Mouse (Mus musculus) ES-E14 (cell line): ENCODE measurements around the gene Gpx4. TPM values are rescaled to one million over a fixed set of nuclear protein-coding genes. Genes with fewer than 3 reads are reported as not detected.

Source experiments
- DNase-seq: peaks from one replicate; pipeline ENCODE4 v3.0.0-alpha.2; 2013; ENCODE audit warnings: low read depth, low spot score
- H3K27ac ChIP-seq: 2 replicates; pipeline ENCODE4 v1.5.1; 2012; ENCODE audit warnings: low read depth, mild to moderate bottlenecking, low read length, moderate library complexity, mixed read lengths; ENCODE audit not compliant: poor library complexity, insufficient read depth, severe bottlenecking
- H3K36me3 ChIP-seq: 2 replicates; pipeline ENCODE4 v1.6.1; 2012; ENCODE audit warnings: mild to moderate bottlenecking, low read length, moderate library complexity, mixed read lengths; ENCODE audit not compliant: control insufficient read depth, poor library complexity, insufficient read depth, severe bottlenecking
- H3K4me1 ChIP-seq, 2 experiments: fragments of 150-350 bp in 1 of 2; sonication (generic) in 1 of 2; 2 replicates each; pipeline ENCODE4 v1.6.1; 2012; ENCODE audit warnings: low read length in 2 of 2, mild to moderate bottlenecking in 1 of 2, mixed read lengths in 1 of 2; ENCODE audit not compliant: control insufficient read depth in 2 of 2, insufficient read depth in 2 of 2, poor library complexity in 1 of 2
- H3K4me3 ChIP-seq, 2 experiments: fragments of 150-350 bp in 1 of 2; sonication (generic) in 1 of 2; 2 replicates each; pipeline ENCODE4 v1.5.1; 2012; ENCODE audit warnings: low read length in 2 of 2, low read depth in 1 of 2, mild to moderate bottlenecking in 1 of 2, mixed read lengths in 1 of 2; ENCODE audit not compliant: insufficient read depth in 1 of 2, poor library complexity in 1 of 2, severe bottlenecking in 1 of 2
- H3K9ac ChIP-seq: 2 replicates; pipeline ENCODE4 v1.6.1; 2012; ENCODE audit warnings: low read depth, mild to moderate bottlenecking, low read length, mixed read lengths; ENCODE audit not compliant: poor library complexity, insufficient read depth, severe bottlenecking
- H3K9me3 ChIP-seq: fragments of 150-350 bp; sonication (generic); 2 replicates; pipeline ENCODE4 v1.6.1; 2012; ENCODE audit warnings: low read depth, mild to moderate bottlenecking, low read length; ENCODE audit not compliant: control insufficient read depth, insufficient read depth
- CHD2 ChIP-seq: IDR thresholded peaks from 2 replicates; pipeline ENCODE4 v1.6.1; 2014; ENCODE audit warnings: mild to moderate bottlenecking, low read depth, low read length, inconsistent platforms
- HCFC1 ChIP-seq: IDR thresholded peaks from 2 replicates; pipeline ENCODE4 v1.6.1; 2012; ENCODE audit warnings: low read length, inconsistent platforms, borderline replicate concordance; ENCODE audit not compliant: insufficient read depth
- MAFK ChIP-seq: IDR thresholded peaks from 2 replicates; pipeline ENCODE4 v1.6.1; 2014; ENCODE audit warnings: mild to moderate bottlenecking, low read depth, low read length, inconsistent platforms; ENCODE audit not compliant: insufficient read depth
- ZC3H11A ChIP-seq: IDR thresholded peaks from 2 replicates; pipeline ENCODE4 v1.6.1; 2012; ENCODE audit warnings: low read depth, mild to moderate bottlenecking, inconsistent platforms, low read length, borderline replicate concordance
- ZNF384 ChIP-seq: IDR thresholded peaks from 2 replicates; pipeline ENCODE4 v1.6.1; 2012; ENCODE audit warnings: low read depth, low read length, inconsistent platforms
- in situ Hi-C, 2 experiments: fragments of 600-800 bp; cut with MboI; formaldehyde crosslinking; loops; one replicate each; pipeline ENCODE4 v1.15.1; 2025; ENCODE audit warnings: low sequenced_read_pairs in 2 of 2, inconsistent platforms in 1 of 2; ENCODE audit not compliant: unreplicated experiment in 2 of 2
- total RNA-seq: library from RNA; depleted of rRNA; stranded (reverse); fragments of 300-350 nt; gene quantifications from 2 replicates; pipeline ENCODE4 v1.2.3, GENCODE M21; 2012; rRNA removed

Gpx4 gene
- total RNA-seq, 1 experiment = 1,456 TPM

GRCm38 (mm10) chr10:80103032-80103431 lies 56.1 kb downstream of the Gpx4 start:
- Histone ChIP-seq H3K4me3 (no peak overlapping the region), H3K36me3 (no peaks in the 10 kb centered on the region), H3K4me1 (peaks cover 3 to 25% of the 10 kb centered on the region in 2 experiments), H3K27ac (no peak overlapping the region), H3K9me3 (no peaks in the 10 kb centered on the region), H3K9ac (no peak overlapping the region)
- DNase-seq = no peak
- no peak for TF ChIP-seq CHD2
- no peak for TF ChIP-seq MAFK
- TF ChIP-seq ZNF384 = no peak
- no peak for TF ChIP-seq ZC3H11A
- TF ChIP-seq HCFC1 = no peak
- in situ Hi-C loops = loop anchor here in 1 of 2 experiments (25.0 kb wide), 1 partner anchor 116 kb away; the partner anchor contains the start of genes Abca7, Cnn2 and Tmem259

- Histone ChIP-seq H3K9me3 (no peaks in the 10 kb centered on the region), H3K9ac (no peak overlapping the region), H3K27ac (no peak overlapping the region), H3K4me1 (peaks cover 0 to 21% of the 10 kb centered on the region in 2 experiments; a peak in 2 of 4 replicates), H3K4me3 (no peak overlapping the region), H3K36me3 (no peaks in the 10 kb centered on the region)
- no peak for DNase-seq
- in situ Hi-C loops = loop anchor here in 1 of 2 experiments (25.0 kb wide), 1 partner anchor 117 kb away; the partner anchor contains the start of genes Abca7, Cnn2 and Tmem259
- no peak for TF ChIP-seq ZC3H11A
- no peak for TF ChIP-seq HCFC1
- TF ChIP-seq CHD2 = no peak
- no peak for TF ChIP-seq MAFK
- TF ChIP-seq ZNF384 = no peak
Measured at GRCm38 (mm10) chr10:80104181-80104580, 57.2 kb downstream of the Gpx4 start.

- H3K4me1 ChIP-seq = peaks cover 0 to 22% of the 10 kb centered on the region in 2 experiments; a peak in 2 of 4 replicates
- H3K9me3 ChIP-seq = no peaks in the 10 kb centered on the region
- in situ Hi-C loops = loop anchor here in 1 of 2 experiments (25.0 kb wide), 1 partner anchor 118 kb away; the partner anchor contains the start of genes Abca7, Cnn2 and Tmem259
- no peak for DNase-seq
- no peaks in the 10 kb centered on the region for H3K36me3 ChIP-seq
- H3K27ac ChIP-seq = no peak within 1 kb of the TSS
- H3K9ac ChIP-seq = peak within 1 kb of the TSS; percentile 30; the same call in 1 of the 2 replicates
- no peak for TF ChIP-seq CHD2
- H3K4me3 ChIP-seq = peak within 1 kb of the TSS; percentile 23 to 38; a peak in 1 of 4 replicates
Measured at GRCm38 (mm10) chr10:80105460-80105859, 58.5 kb downstream of the Gpx4 start, which contains the start of gene Sbno2. Gene Sbno2 (minus strand): TSS chr10:80105571.

GRCm38 (mm10) chr10:80105926-80106325 lies 59.0 kb downstream of the Gpx4 start:
- in situ Hi-C loops = loop anchor here in 1 of 2 experiments (25.0 kb wide), 1 partner anchor 119 kb away; the partner anchor contains the start of genes Abca7, Cnn2 and Tmem259
- no peak overlapping the region for H3K4me3 ChIP-seq
- H3K27ac ChIP-seq = no peak overlapping the region

More at GRCm38 (mm10) chr10:80105926-80106325, 59.0 kb downstream of the Gpx4 start:
- no peak for DNase-seq
- Histone ChIP-seq H3K4me1 (peaks cover 0 to 20% of the 10 kb centered on the region in 2 experiments; a peak in 2 of 4 replicates), H3K9me3 (no peaks in the 10 kb centered on the region), H3K9ac (0 out of 2 replicates have a peak overlapping the region, but pooled peaks have one; percentile 30), H3K36me3 (no peaks in the 10 kb centered on the region)
- TF ChIP-seq MAFK (no peak), HCFC1 (no peak), CHD2 (no peak), ZC3H11A (no peak), ZNF384 (no peak)

Other genes starting within 250 kb of the Gpx4 start
- gene Misp, start 226.2 kb upstream of the Gpx4 start, total RNA-seq = 1.7 and 2.2 TPM in 2 replicates
- 403 and 408 TPM in 2 replicates for gene Ptbp1, start 192.7 kb upstream of the Gpx4 start, total RNA-seq
- 1.0 and 1.3 TPM in 2 replicates for gene Prtn3, start 172.7 kb upstream of the Gpx4 start, total RNA-seq
- 3.7 and 7.8 TPM in 2 replicates for gene Plppr3, start 172.5 kb upstream of the Gpx4 start, total RNA-seq
- gene Elane, start 160.9 kb upstream of the Gpx4 start, total RNA-seq = not detected in 2 replicates
- gene Cfd, start 156.3 kb upstream of the Gpx4 start, total RNA-seq = not detected in 2 replicates
- 21.0 and 24.9 TPM in 2 replicates for gene Med16, start 138.2 kb upstream of the Gpx4 start, total RNA-seq
- gene Gm26602, start 136.3 kb upstream of the Gpx4 start, total RNA-seq = 2.3 and 8.3 TPM in 2 replicates
- 0.85 and 2.4 TPM in 2 replicates for gene Kiss1r, start 130.2 kb upstream of the Gpx4 start, total RNA-seq
- 24.0 and 28.2 TPM in 2 replicates for gene R3hdm4, start 126.0 kb upstream of the Gpx4 start, total RNA-seq
- 10.8 and 16.3 TPM in 2 replicates for gene Arid3a, start 120.1 kb upstream of the Gpx4 start, total RNA-seq
- 155 and 195 TPM in 2 replicates for gene Wdr18, start 87.0 kb upstream of the Gpx4 start, total RNA-seq
- 0.36 and 0.74 TPM in 2 replicates for gene Grin3b, start 76.5 kb upstream of the Gpx4 start, total RNA-seq
- 127 and 220 TPM in 2 replicates for gene Tmem259, start 62.8 kb upstream of the Gpx4 start, total RNA-seq
- 94.1 and 159 TPM in 2 replicates for gene Cnn2, start 58.6 kb upstream of the Gpx4 start, total RNA-seq
- gene Abca7, start 50.7 kb upstream of the Gpx4 start, total RNA-seq = 8.8 and 18.9 TPM in 2 replicates
- gene Arhgap45, start 30.5 kb upstream of the Gpx4 start, total RNA-seq = 17.0 and 20.9 TPM in 2 replicates
- gene Polr2e, start 7.4 kb upstream of the Gpx4 start, total RNA-seq = 266 and 293 TPM in 2 replicates
- 36.6 and 49.3 TPM in 2 replicates for gene Sbno2, start 58.4 kb downstream of the Gpx4 start, total RNA-seq
- gene Stk11, start 68.6 kb downstream of the Gpx4 start, total RNA-seq = 124 and 141 TPM in 2 replicates
- gene Atp5d, start 91.5 kb downstream of the Gpx4 start, total RNA-seq = 217 and 226 TPM in 2 replicates
- 20.9 and 41.0 TPM in 2 replicates for gene Cbarp, start 93.7 kb downstream of the Gpx4 start, total RNA-seq
- gene Midn, start 101.1 kb downstream of the Gpx4 start, total RNA-seq = 38.3 and 42.6 TPM in 2 replicates
- 69.6 and 105 TPM in 2 replicates for gene Cirbp, start 118.8 kb downstream of the Gpx4 start, total RNA-seq
- 25.4 and 31.2 TPM in 2 replicates for gene 1600002K03Rik, start 125.8 kb downstream of the Gpx4 start, total RNA-seq
- 2.7 and 3.4 TPM in 2 replicates for gene Efna2, start 132.3 kb downstream of the Gpx4 start, total RNA-seq
- 80.8 and 115 TPM in 2 replicates for gene Mum1, start 179.3 kb downstream of the Gpx4 start, total RNA-seq
- gene Ndufs7, start 202.0 kb downstream of the Gpx4 start, total RNA-seq = 205 and 290 TPM in 2 replicates
- gene Gamt, start 213.8 kb downstream of the Gpx4 start, total RNA-seq = 2.9 and 3.0 TPM in 2 replicates
- 121 and 154 TPM in 2 replicates for gene Dazap1, start 214.3 kb downstream of the Gpx4 start, total RNA-seq
- 2,505 and 2,820 TPM in 2 replicates for gene Rps15, start 245.3 kb downstream of the Gpx4 start, total RNA-seq
- gene Apc2, start 248.8 kb downstream of the Gpx4 start, total RNA-seq = 4.4 and 4.6 TPM in 2 replicates